Mouse (Mus musculus) neural tube, embryonic 12.5 days (tissue): ENCODE measurements around the gene Gm28374. TPM values are rescaled to one million over a fixed set of nuclear protein-coding genes. Genes with fewer than 3 reads are reported as not detected.
"Not testable (repeated sequence)": the region's sequence is repeated elsewhere in the genome, so short reads cannot be mapped to it uniquely, and the experiment has no call there.

Experiments
- ATAC-seq: fragments of 200-750 bp; cut with Nextera tagmentation; 2 replicates; pipeline ENCODE4 v1.8.0; 2017; ENCODE audit warnings: low read depth, mild to moderate bottlenecking, moderate TSS enrichment, moderate library complexity; ENCODE audit not compliant: low FRiP score
- H3K27ac ChIP-seq: fragments of 300-500 bp; sonication (generic); 2 replicates; pipeline ENCODE4 v1.5.1; 2016
- H3K27me3 ChIP-seq: fragments of 300-500 bp; sonication (generic); replicated peaks from 2 replicates; pipeline ENCODE4 v1.6.1; 2016; ENCODE audit warnings: mild to moderate bottlenecking
- H3K36me3 ChIP-seq: fragments of 300-500 bp; sonication (generic); 2 replicates; pipeline ENCODE4 v1.6.1; 2016; ENCODE audit warnings: mild to moderate bottlenecking
- H3K4me1 ChIP-seq: fragments of 300-500 bp; sonication (generic); 2 replicates; pipeline ENCODE4 v1.6.1; 2016
- H3K4me2 ChIP-seq: fragments of 300-500 bp; sonication (generic); replicated peaks from 2 replicates; pipeline ENCODE4 v1.6.1; 2016; ENCODE audit warnings: mild to moderate bottlenecking
- H3K4me3 ChIP-seq: fragments of 300-500 bp; sonication (generic); 2 replicates; pipeline ENCODE4 v1.5.1; 2016
- H3K9ac ChIP-seq: fragments of 300-500 bp; sonication (generic); 2 replicates; pipeline ENCODE4 v1.6.1; 2016; ENCODE audit warnings: mild to moderate bottlenecking
- H3K9me3 ChIP-seq: fragments of 300-500 bp; sonication (generic); 2 replicates; pipeline ENCODE4 v1.6.1; 2016; ENCODE audit warnings: mild to moderate bottlenecking
- WGBS: fragments of 180-500 bp; shearing (Covaris S2); methylation state at CpG from one replicate; pipeline ENCODE4 v1.1.7; 2016; 5-methylcytosine and 5-hydroxymethylcytosine counted together
- polyA plus RNA-seq: library from polyadenylated mRNA; unstranded; fragments of >200 nt; fragmentation: Nextera tagmentation; extraction: Ambion mirVana; gene quantifications from 2 replicates; pipeline ENCODE4 v1.2.1, GENCODE M21; 2016

Gene Gm28374
- polyA plus RNA-seq, 1 experiment from 2014 or later = 2.6 TPM

DNA sequence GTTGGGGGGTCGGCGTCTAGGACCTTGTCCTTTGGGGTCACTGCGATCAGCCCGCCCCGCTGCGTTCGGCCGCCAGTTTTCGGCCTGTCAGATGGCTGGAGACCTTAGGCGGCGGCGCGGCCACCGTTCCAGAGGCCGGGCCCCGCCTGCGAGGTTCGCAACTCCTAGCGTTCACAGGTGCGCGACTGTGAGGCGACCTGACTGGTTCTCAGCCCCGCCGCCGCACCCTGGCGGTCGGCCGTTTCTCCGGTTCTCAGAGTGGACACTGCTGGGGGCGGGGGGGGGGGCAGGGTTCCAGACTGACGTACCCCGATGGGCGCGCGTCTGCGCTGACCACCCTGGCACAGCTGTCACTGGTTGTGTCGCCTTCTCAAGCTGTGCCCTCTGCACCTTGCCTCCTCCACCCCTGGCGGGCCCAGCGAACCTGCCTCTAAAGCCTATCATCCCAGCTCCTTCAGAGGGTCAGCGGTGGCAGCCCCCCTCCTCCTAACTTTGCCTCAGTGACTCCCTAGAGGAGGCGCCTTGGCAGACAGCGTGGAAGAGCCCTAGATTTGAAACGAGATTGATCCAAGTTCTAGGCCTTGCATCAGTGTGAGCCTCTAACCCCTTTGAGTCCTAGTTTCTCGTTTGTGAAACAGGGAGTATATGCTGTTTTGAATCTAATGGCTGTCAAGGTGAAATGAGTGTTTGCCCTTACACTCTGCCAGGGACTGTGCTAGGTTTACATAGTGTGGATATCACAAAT is 34.7 kb downstream of the Gm28374 start:
- H3K9ac ChIP-seq = peak overlapping the region; percentile 88
- 2% methylated on average over 44 of the region's 44 CpGs for WGBS
- H3K4me1 ChIP-seq = peaks cover 22% of the 10 kb centered on the region
- peak overlapping the region; percentile 99 for H3K4me2 ChIP-seq
- H3K4me3 ChIP-seq = peak overlapping the region; percentile 90
- H3K9me3 ChIP-seq = no peaks in the 10 kb centered on the region
- peak; percentile 3 for ATAC-seq
- H3K36me3 ChIP-seq = peaks cover 43% of the 10 kb centered on the region
- H3K27ac ChIP-seq = peak overlapping the region; percentile 98
- no peaks in the 10 kb centered on the region for H3K27me3 ChIP-seq

DNA sequence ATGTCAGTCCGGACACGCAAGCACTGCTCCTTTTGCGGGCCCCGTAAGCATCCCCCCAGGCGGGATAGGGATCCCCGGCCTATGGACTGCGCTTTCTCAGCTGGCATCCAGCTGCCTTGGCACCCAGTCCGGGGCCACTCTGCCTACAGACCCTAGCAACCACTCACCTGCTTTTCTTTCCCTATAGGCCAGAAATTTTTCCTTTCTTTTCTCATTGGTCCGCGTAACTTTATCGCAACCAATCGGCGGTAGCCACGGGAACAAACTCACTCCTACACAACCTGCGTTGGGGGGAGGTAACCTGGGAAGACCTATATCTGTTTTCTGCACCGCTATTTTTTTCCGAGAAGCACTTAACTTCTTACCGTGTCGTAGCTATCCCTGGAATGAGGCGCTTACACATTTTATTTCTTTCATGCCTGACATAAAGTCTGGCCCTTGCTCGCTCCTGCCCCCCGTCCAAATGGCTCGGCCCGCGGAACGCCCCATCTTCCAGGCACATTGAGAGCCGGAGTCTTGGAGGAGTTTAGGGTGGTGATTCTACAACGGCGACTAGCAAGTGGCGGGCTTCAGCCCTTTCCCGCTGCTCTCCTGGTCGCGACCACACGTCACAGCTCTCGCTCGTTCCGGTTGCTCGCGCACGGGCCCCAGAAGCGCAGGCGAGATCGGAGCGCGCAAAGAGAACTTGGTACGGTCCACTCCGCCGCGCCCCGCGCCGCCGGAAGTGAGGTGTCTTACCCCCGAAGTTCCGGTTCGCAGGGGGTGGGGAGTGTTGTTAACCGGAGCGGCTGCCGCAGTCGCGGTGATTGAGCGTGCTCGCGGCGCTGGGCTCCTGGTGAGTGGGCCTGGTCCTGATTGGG is 35.5 kb downstream of the Gm28374 start, which contains the start of gene Syvn1:
Gene Syvn1 (plus strand): TSS at position 283 of the 860 bp plus-strand sequence.
- Histone ChIP-seq H3K4me1 (peaks cover 22% of the 10 kb centered on the region), H3K4me3 (peak within 1 kb of the TSS; percentile 90), H3K4me2 (peak within 1 kb of the TSS; percentile 99), H3K27ac (peak within 1 kb of the TSS; percentile 98), H3K27me3 (no peaks in the 10 kb centered on the region), H3K36me3 (peaks cover 35% of the 10 kb centered on the region), H3K9me3 (no peaks in the 10 kb centered on the region), H3K9ac (peak within 1 kb of the TSS; percentile 88)
- ATAC-seq = peak; percentile 93
- WGBS = under 1% methylated on average over 65 of the region's 65 CpGs

DNA sequence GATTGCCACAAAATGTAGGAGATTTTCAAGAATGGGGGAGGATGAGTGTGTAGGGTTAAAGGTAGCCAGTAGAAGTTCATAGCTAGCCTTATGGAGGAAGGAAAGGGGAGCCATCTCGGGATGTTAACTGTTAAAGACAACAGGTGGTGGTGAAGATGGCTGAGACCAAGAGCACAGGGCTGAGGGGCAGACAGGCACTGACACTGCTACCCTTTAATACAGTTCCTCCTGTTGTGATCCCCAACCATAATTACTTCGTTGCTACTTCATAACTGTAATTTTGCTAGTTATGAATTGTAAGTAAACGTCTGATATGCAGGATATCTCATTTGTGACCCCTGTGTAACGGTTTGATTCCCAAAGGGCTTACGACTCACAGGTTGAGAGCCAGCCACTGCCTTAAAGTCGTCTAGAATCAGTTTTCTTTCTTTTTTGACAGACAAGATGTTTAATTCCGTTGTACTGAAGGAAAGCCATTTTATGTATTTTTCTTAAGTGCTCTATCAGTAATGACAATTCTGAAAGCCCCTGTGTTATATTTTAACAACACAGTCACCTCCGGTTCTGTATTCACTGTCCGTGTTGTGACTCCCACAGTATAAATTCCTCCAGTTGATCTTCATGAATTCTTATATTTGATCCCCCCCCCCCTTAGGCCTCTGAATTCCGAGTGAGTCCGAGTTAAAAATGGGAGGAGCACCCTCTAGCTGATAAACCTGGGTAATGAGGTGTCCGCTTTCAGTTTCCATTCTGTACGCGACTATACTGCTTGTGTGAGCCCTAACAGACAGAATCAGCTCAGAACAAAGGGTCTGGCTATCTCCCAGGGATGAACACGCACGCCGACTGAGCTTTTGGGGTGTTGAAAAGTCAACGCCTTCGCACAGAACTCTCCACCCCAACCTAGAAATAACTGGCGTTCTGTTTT is 36.4 kb downstream of the Gm28374 start:
- ATAC-seq = peak; percentile 41
- Histone ChIP-seq H3K4me2 (peak overlapping the region; percentile 99), H3K4me1 (peaks cover 22% of the 10 kb centered on the region), H3K4me3 (peak overlapping the region; percentile 90), H3K9me3 (no peaks in the 10 kb centered on the region), H3K27ac (peak overlapping the region; percentile 98), H3K9ac (peak overlapping the region; percentile 67), H3K36me3 (peaks cover 26% of the 10 kb centered on the region), H3K27me3 (no peaks in the 10 kb centered on the region)
- 23% methylated on average over 20 of the region's 20 CpGs for WGBS

DNA sequence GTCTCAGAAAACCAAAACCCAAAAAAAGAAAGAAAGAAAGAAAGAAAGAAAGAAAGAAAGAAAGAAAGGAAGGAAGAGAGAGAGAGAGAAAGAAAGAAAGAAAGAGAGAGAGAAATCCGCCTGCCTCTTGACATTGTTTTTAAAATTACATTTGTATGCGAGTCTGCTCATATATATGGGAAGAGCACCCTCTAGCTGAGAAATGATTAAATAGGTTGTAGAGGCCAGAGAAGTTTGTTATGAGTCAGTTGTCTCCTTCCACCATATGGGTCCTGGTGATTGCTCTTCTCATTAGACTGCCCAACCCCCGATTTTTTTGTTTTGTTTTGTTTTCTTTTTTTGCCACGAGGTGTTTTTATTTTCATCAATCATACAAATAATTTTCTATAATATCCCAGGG is 38.0 kb downstream of the Gm28374 start:
- not testable (repeated sequence) for H3K9ac ChIP-seq, H3K9me3 ChIP-seq, H3K27ac ChIP-seq, H3K4me3 ChIP-seq, ATAC-seq, H3K4me2 ChIP-seq, H3K27me3 ChIP-seq
- Histone ChIP-seq H3K4me1 (peaks cover 22% of the 10 kb centered on the region), H3K36me3 (peaks cover 11% of the 10 kb centered on the region)
- WGBS = 74% methylated on average over 4 of the region's 4 CpGs

DNA sequence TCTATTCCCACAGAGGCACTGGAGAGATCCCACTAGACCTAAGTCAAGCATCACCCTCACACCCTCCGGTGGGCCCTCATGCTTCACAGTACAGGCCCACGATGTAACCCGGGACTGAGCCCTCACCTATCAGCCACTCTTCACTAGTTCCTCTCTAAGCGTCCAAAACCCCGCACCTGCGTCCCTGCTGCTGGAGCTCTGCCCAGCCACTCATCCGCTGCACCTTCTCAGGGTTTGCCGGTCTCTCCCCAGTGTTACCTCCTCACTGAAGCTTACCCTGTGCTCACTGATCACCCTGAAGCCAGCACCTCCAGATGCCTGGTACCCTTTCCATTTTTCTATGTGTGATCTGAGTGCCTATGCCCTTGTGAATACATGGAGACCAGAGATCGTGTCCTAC is 39.8 kb downstream of the Gm28374 start:
- H3K36me3 ChIP-seq = no peaks in the 10 kb centered on the region
- peaks cover 8% of the 10 kb centered on the region for H3K4me1 ChIP-seq
- H3K27ac ChIP-seq = no peak overlapping the region
- no peak overlapping the region for H3K4me3 ChIP-seq
- WGBS = 88% methylated on average over 9 of the region's 9 CpGs
- no peak for ATAC-seq
- no peaks in the 10 kb centered on the region for H3K27me3 ChIP-seq
- 0 out of 2 replicates have a peak overlapping the region, but pooled peaks have one; percentile 5 for H3K9ac ChIP-seq
- no peak overlapping the region for H3K4me2 ChIP-seq
- no peaks in the 10 kb centered on the region for H3K9me3 ChIP-seq

DNA sequence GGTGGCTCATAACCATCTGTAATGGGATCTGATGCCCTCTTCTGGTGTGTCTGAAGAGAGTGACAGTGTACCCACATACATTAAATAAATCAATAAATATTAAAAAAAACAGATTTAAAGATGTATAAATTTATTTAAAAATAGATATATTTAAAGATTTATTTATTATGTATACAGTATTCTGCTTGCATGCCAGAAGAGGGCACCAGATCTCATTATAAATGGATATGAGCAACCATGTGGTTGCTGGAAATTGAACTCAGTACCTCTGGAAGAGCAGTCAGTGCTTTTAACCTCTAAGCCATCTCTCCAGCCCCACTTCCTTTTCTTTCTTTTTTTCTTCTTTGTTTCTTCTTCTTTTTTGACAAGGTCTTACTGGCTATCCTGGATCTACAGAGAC is 42.1 kb downstream of the Gm28374 start:
- H3K27me3 ChIP-seq = no peaks in the 10 kb centered on the region
- no peaks in the 10 kb centered on the region for H3K36me3 ChIP-seq
- no peak overlapping the region for H3K9ac ChIP-seq
- ATAC-seq = no peak
- no peak overlapping the region for H3K4me3 ChIP-seq
- peaks cover under 1% of the 10 kb centered on the region; the same call in 1 of the 2 replicates for H3K4me1 ChIP-seq
- no peak overlapping the region for H3K4me2 ChIP-seq
- no peak overlapping the region for H3K27ac ChIP-seq
- H3K9me3 ChIP-seq = no peaks in the 10 kb centered on the region

DNA sequence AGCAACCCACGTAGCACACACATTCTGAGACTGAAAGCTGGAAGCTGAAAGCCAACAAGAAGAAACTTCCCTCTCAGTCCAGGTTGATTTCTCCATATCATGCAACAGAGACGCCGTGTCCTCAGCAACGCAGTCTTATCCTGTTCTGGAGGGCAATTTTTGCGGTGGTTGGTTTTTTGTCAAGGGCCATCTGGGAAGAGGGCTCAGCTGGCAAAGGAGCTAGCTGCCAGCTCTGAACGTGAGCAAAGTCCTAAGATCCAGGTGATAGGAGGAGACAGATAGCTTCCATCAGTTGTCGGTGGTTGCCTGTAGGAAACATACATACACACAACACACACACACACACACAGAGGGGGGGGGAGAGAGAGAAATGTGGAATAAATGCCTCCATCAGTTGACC is 43.7 kb downstream of the Gm28374 start:
- no peak overlapping the region for H3K9ac ChIP-seq
- no peak for ATAC-seq
- no peak overlapping the region for H3K27ac ChIP-seq
- WGBS = 86% methylated on average over 7 of the region's 7 CpGs
- no peak overlapping the region for H3K4me3 ChIP-seq
- H3K36me3 ChIP-seq = no peaks in the 10 kb centered on the region
- no peak overlapping the region for H3K4me2 ChIP-seq
- no peaks in the 10 kb centered on the region for H3K4me1 ChIP-seq
- no peaks in the 10 kb centered on the region for H3K9me3 ChIP-seq
- no peaks in the 10 kb centered on the region for H3K27me3 ChIP-seq

DNA sequence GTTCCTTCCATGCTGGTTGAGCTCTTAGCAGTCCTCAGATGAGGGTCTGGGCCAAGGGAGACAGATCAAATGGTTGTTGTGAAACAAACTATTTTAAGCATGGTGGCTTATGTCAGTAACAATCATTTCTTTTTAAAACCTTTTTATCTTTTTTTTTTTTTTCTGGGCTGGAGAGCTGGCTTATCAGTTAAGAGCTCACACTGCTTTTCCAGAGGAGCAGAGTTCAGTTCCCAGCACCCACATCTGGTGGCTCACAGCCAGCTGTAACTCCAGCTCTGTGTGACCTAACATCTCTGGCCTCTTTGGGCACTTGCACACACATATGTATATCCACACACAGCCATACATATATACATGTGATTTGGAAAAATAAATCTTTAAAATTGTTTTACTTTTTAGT is 44.4 kb downstream of the Gm28374 start:
- Histone ChIP-seq H3K4me3 (no peak overlapping the region), H3K36me3 (no peaks in the 10 kb centered on the region), H3K27me3 (no peaks in the 10 kb centered on the region), H3K27ac (no peak overlapping the region), H3K9ac (no peak overlapping the region), H3K4me2 (no peak overlapping the region), H3K9me3 (no peaks in the 10 kb centered on the region), H3K4me1 (no peaks in the 10 kb centered on the region)
- no peak for ATAC-seq

DNA sequence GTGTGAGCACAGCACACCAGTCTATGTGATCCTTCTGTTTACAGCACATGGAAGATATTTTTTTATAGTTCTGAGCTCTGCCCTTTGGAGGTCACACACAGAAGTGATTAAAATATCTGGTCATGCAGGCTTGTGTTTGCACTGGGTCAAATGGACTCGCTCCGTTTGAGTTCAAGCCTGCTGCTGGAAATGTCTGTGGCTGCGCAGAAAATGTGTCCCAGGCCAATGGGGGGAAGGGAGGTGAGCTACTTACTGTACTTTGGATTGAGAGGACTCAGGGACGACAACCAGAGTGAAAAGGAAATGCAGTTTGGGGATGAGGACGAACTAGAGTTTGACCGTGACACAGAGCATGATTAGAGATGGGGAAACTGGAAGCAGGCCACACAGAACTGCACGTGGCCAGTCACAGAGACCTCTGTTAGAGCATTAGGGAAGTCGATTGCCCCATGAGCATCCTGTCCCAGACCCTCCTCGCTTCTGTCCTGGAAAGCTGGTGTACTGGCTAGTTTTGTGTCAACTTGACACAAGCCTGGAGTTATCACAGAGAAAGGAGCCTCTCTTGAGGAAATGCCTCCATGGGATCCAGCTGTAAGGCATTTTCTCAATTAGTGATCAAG is 46.0 kb downstream of the Gm28374 start:
- Histone ChIP-seq H3K27me3 (no peaks in the 10 kb centered on the region), H3K36me3 (no peaks in the 10 kb centered on the region), H3K4me3 (no peak overlapping the region), H3K9ac (no peak overlapping the region), H3K4me1 (no peaks in the 10 kb centered on the region), H3K9me3 (no peaks in the 10 kb centered on the region), H3K27ac (no peak overlapping the region), H3K4me2 (no peak overlapping the region)
- 83% methylated on average over 9 of the region's 9 CpGs for WGBS
- ATAC-seq = no peak

DNA sequence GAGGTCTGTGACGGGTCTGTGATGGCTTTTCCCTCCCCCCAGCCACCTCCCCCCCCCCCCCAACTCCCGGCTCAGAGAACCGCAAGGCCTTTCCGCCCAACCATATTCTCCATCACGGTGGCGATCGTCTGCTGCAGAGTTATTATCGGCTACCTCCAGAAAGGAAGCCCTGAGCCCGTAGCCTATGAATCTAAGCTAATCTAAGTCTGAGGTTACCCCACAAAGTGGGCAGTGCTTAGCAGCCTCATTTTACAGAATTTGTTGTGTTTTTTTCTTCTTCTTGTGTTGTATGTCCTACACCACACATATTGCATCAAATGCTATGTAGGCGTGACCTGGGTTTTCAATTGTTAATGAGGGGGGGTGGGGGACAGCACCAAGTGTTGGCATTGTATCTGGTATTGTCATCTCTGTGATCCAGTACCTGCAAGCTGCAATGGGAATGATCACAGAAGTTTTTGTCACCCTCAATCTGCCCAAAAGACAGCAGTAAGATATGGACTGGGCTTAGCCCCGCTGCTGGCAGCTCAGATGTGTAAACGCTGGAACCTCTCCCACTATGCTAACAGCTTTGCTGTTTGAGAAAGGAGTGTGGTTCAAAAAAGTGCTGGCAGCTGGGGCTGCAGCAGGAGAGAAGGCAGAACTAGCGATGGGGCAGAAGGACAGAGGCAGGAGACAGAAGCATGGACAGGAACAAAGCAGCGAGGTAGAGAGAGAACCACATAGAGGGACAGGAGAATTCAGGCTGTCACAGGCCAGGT is 51.4 kb downstream of the Gm28374 start:
- ATAC-seq = no peak
- no peaks in the 10 kb centered on the region for H3K36me3 ChIP-seq
- H3K9ac ChIP-seq = no peak overlapping the region
- H3K27me3 ChIP-seq = no peaks in the 10 kb centered on the region
- H3K27ac ChIP-seq = no peak overlapping the region
- 79% methylated on average over 14 of the region's 14 CpGs for WGBS
- H3K4me2 ChIP-seq = no peak overlapping the region
- no peaks in the 10 kb centered on the region for H3K9me3 ChIP-seq
- no peaks in the 10 kb centered on the region for H3K4me1 ChIP-seq
- H3K4me3 ChIP-seq = no peak overlapping the region

DNA sequence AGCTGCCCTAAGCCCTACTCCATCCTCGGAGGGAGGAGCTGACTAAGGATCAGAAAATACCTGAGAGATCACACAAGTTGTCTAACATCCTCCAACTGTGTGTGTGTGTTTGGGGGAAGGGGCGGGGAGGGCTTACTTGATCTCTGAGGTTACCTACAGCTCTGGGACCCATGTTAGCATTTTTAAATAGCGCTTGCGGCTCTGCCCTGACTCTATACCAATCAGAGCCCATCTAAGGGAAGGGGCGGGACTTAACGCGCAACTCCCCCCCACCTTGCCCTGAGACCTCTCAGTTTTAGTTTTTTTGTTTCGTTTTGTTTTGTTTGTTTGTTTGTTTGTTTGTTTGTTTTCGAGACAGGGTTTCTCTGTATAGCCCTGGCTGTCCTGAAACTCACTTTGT is 52.6 kb downstream of the Gm28374 start:
- no peak overlapping the region for H3K9ac ChIP-seq
- no peaks in the 10 kb centered on the region for H3K27me3 ChIP-seq
- no peak overlapping the region for H3K27ac ChIP-seq
- no peaks in the 10 kb centered on the region for H3K36me3 ChIP-seq
- no peak overlapping the region for H3K4me3 ChIP-seq
- no peak for ATAC-seq
- no peaks in the 10 kb centered on the region for H3K4me1 ChIP-seq
- no peaks in the 10 kb centered on the region for H3K9me3 ChIP-seq
- WGBS = 84% methylated on average over 9 of the region's 9 CpGs
- no peak overlapping the region for H3K4me2 ChIP-seq
